Mouse (Mus musculus) adrenal gland, adult 10 weeks (tissue): ENCODE measurements around the gene Tacr3. TPM values are rescaled to one million over a fixed set of nuclear protein-coding genes. Genes with fewer than 3 reads are reported as not detected.

ENCODE experiments used
- polyA plus RNA-seq: library from polyadenylated mRNA; stranded (reverse); fragments of 350-450 nt; fragmentation: Illumina TruSeq; extraction: RNeasy Lipid Tissue Mini Kit (QIAGEN cat#74804); gene quantifications from one replicate; pipeline ENCODE4 v1.2.3, GENCODE M21; 2014; ENCODE audit warnings: low read depth, low replicate concordance

Gene Tacr3
- polyA plus RNA-seq = not detected

GRCm38 (mm10) chr3:134828875-134829530 lies at the start of gene Tacr3:
TSS of gene Tacr3 (plus strand) at chr3:134829007.

